Mouse (Mus musculus): Measurements from ENCODE around the gene Btbd8. TPM values are rescaled to one million over a fixed set of nuclear protein-coding genes. Genes with fewer than 3 reads are reported as not detected.

The Btbd8 gene
- 2.7 and 5.3 TPM in 2 replicates for polyA plus RNA-seq (2015; fragmentation: Nextera tagmentation; extraction: Ambion mirVana)

- ATAC-seq (ENCODE audit: low FRiP score, low TSS enrichment) = peak; percentile 97
- peaks cover 11% of the 10 kb centered on the region for H3K4me1 ChIP-seq (ENCODE audit: insufficient read depth, low read length)
- H3K27me3 ChIP-seq (ENCODE audit: insufficient read depth, low read length) = no peaks in the 10 kb centered on the region; the same call in 1 of the 2 replicates
- peak within 1 kb of the TSS; percentile 93 for H3K4me3 ChIP-seq (ENCODE audit: low read length)
- H3K9me3 ChIP-seq (ENCODE audit: low read length) = no peaks in the 10 kb centered on the region
- H3K9ac ChIP-seq (replicated peaks; ENCODE audit: low read length) = peak within 1 kb of the TSS; percentile 96
- no peaks in the 10 kb centered on the region for H3K36me3 ChIP-seq (ENCODE audit: insufficient read depth, low read length)
- H3K27ac ChIP-seq (ENCODE audit: low read length) = peak within 1 kb of the TSS; percentile 93
- peak within 1 kb of the TSS; percentile 77 for H3K4me2 ChIP-seq (replicated peaks; ENCODE audit: low read depth, low read length)
- under 1% methylated on average over 51 of the region's 51 CpGs for WGBS
These were observed at the start of gene Btbd8 for GRCm38 (mm10) chr5:107437464-107438281. Gene Btbd8 (plus strand): TSS chr5:107437997.

- Histone ChIP-seq H3K4me1 (ENCODE audit: insufficient read depth, low read length) (no peaks in the 10 kb centered on the region), H3K27me3 (ENCODE audit: insufficient read depth, low read length) (no peaks in the 10 kb centered on the region), H3K4me2 (replicated peaks; ENCODE audit: low read depth, low read length) (no peak overlapping the region), H3K9ac (replicated peaks; ENCODE audit: low read length) (no peak overlapping the region), H3K9me3 (ENCODE audit: low read length) (no peaks in the 10 kb centered on the region), H3K36me3 (ENCODE audit: insufficient read depth, low read length) (no peaks in the 10 kb centered on the region), H3K4me3 (ENCODE audit: low read length) (no peak overlapping the region), H3K27ac (ENCODE audit: low read length) (no peak overlapping the region)
- ATAC-seq (ENCODE audit: low FRiP score, low TSS enrichment) = no peak
- 88% methylated on average over 2 of the region's 2 CpGs for WGBS
These were observed 48.4 kb upstream of the Btbd8 start for GRCm38 (mm10) chr5:107389373-107389772.

GRCm38 (mm10) chr5:107394437-107394836, 43.4 kb upstream of the Btbd8 start:
- H3K36me3 ChIP-seq (ENCODE audit: insufficient read depth, low read length) = no peaks in the 10 kb centered on the region
- H3K27me3 ChIP-seq (ENCODE audit: insufficient read depth, low read length) = no peaks in the 10 kb centered on the region
- H3K4me2 ChIP-seq (replicated peaks; ENCODE audit: low read depth, low read length) = no peak overlapping the region
- no peaks in the 10 kb centered on the region for H3K4me1 ChIP-seq (ENCODE audit: insufficient read depth, low read length)
- ATAC-seq (ENCODE audit: low FRiP score, low TSS enrichment) = no peak
- no peak overlapping the region for H3K9ac ChIP-seq (replicated peaks; ENCODE audit: low read length)
- H3K27ac ChIP-seq (ENCODE audit: low read length) = no peak overlapping the region
- H3K9me3 ChIP-seq (ENCODE audit: low read length) = no peaks in the 10 kb centered on the region
- WGBS = 47% methylated on average over 2 of the region's 2 CpGs
- no peak overlapping the region for H3K4me3 ChIP-seq (ENCODE audit: low read length)

- peak within 1 kb of the TSS; percentile 65 for H3K9ac ChIP-seq (replicated peaks; ENCODE audit: low read length)
- 16% methylated on average over 5 of the region's 5 CpGs for WGBS
- no peaks in the 10 kb centered on the region for H3K9me3 ChIP-seq (ENCODE audit: low read length)
- ATAC-seq (ENCODE audit: low FRiP score, low TSS enrichment) = 0 out of 2 replicates have a peak, but pooled peaks have one; percentile 5
- peak within 1 kb of the TSS; percentile 56 for H3K4me3 ChIP-seq (ENCODE audit: low read length)
- no peak within 1 kb of the TSS for H3K27ac ChIP-seq (ENCODE audit: low read length)
- no peaks in the 10 kb centered on the region for H3K36me3 ChIP-seq (ENCODE audit: insufficient read depth, low read length)
- peaks cover 26% of the 10 kb centered on the region for H3K27me3 ChIP-seq (ENCODE audit: insufficient read depth, low read length)
- H3K4me2 ChIP-seq (replicated peaks; ENCODE audit: low read depth, low read length) = peak within 1 kb of the TSS; percentile 90
- H3K4me1 ChIP-seq (ENCODE audit: insufficient read depth, low read length) = peaks cover 8% of the 10 kb centered on the region; the same call in 1 of the 2 replicates
These were observed 35.4 kb upstream of the Btbd8 start, which contains the start of gene Ephx4 for GRCm38 (mm10) chr5:107402436-107402835. Gene Ephx4 (plus strand): TSS chr5:107402736.

GRCm38 (mm10) chr5:107403011-107403946, 34.5 kb upstream of the Btbd8 start:
- Histone ChIP-seq H3K4me2 (replicated peaks; ENCODE audit: low read depth, low read length) (peak overlapping the region; percentile 90), H3K27me3 (ENCODE audit: insufficient read depth, low read length) (peaks cover 26% of the 10 kb centered on the region), H3K4me3 (ENCODE audit: low read length) (peak overlapping the region; percentile 56), H3K36me3 (ENCODE audit: insufficient read depth, low read length) (no peaks in the 10 kb centered on the region), H3K4me1 (ENCODE audit: insufficient read depth, low read length) (peaks cover 8% of the 10 kb centered on the region; the same call in 1 of the 2 replicates), H3K27ac (ENCODE audit: low read length) (no peak overlapping the region), H3K9me3 (ENCODE audit: low read length) (no peaks in the 10 kb centered on the region), H3K9ac (replicated peaks; ENCODE audit: low read length) (peak overlapping the region; percentile 65)
- under 1% methylated on average over 80 of the region's 80 CpGs for WGBS
- ATAC-seq (ENCODE audit: low FRiP score, low TSS enrichment) = peak; percentile 86

GRCm38 (mm10) chr5:107403947-107404684, 33.7 kb upstream of the Btbd8 start:
- no peak for ATAC-seq (ENCODE audit: low FRiP score, low TSS enrichment)
- H3K9me3 ChIP-seq (ENCODE audit: low read length) = no peaks in the 10 kb centered on the region
- H3K4me2 ChIP-seq (replicated peaks; ENCODE audit: low read depth, low read length) = peak overlapping the region; percentile 90
- peaks cover 26% of the 10 kb centered on the region for H3K27me3 ChIP-seq (ENCODE audit: insufficient read depth, low read length)
- peak overlapping the region; percentile 56 for H3K4me3 ChIP-seq (ENCODE audit: low read length)
- peaks cover 8% of the 10 kb centered on the region; the same call in 1 of the 2 replicates for H3K4me1 ChIP-seq (ENCODE audit: insufficient read depth, low read length)
- no peak overlapping the region for H3K27ac ChIP-seq (ENCODE audit: low read length)
- WGBS = 23% methylated on average over 12 of the region's 12 CpGs
- H3K36me3 ChIP-seq (ENCODE audit: insufficient read depth, low read length) = no peaks in the 10 kb centered on the region
- H3K9ac ChIP-seq (replicated peaks; ENCODE audit: low read length) = peak overlapping the region; percentile 65

- Histone ChIP-seq H3K27ac (ENCODE audit: low read length) (no peak overlapping the region), H3K4me1 (ENCODE audit: insufficient read depth, low read length) (peaks cover 8% of the 10 kb centered on the region; the same call in 1 of the 2 replicates), H3K4me2 (replicated peaks; ENCODE audit: low read depth, low read length) (no peak overlapping the region), H3K9ac (replicated peaks; ENCODE audit: low read length) (no peak overlapping the region), H3K27me3 (ENCODE audit: insufficient read depth, low read length) (peaks cover 26% of the 10 kb centered on the region), H3K4me3 (ENCODE audit: low read length) (no peak overlapping the region), H3K9me3 (ENCODE audit: low read length) (no peaks in the 10 kb centered on the region), H3K36me3 (ENCODE audit: insufficient read depth, low read length) (no peaks in the 10 kb centered on the region)
- ATAC-seq (ENCODE audit: low FRiP score, low TSS enrichment) = no peak
- WGBS = 85% methylated on average over 4 of the region's 4 CpGs
These were observed 32.4 kb upstream of the Btbd8 start for GRCm38 (mm10) chr5:107405361-107405760.

GRCm38 (mm10) chr5:107410305-107410704, 27.5 kb upstream of the Btbd8 start:
- Histone ChIP-seq H3K4me1 (ENCODE audit: insufficient read depth, low read length) (no peaks in the 10 kb centered on the region), H3K9me3 (ENCODE audit: low read length) (no peaks in the 10 kb centered on the region), H3K27me3 (ENCODE audit: insufficient read depth, low read length) (peaks cover 3% of the 10 kb centered on the region; the same call in 1 of the 2 replicates), H3K36me3 (ENCODE audit: insufficient read depth, low read length) (no peaks in the 10 kb centered on the region), H3K4me2 (replicated peaks; ENCODE audit: low read depth, low read length) (no peak overlapping the region), H3K27ac (ENCODE audit: low read length) (no peak overlapping the region), H3K4me3 (ENCODE audit: low read length) (no peak overlapping the region), H3K9ac (replicated peaks; ENCODE audit: low read length) (no peak overlapping the region)
- ATAC-seq (ENCODE audit: low FRiP score, low TSS enrichment) = no peak
- 77% methylated on average over 1 of the region's 1 CpGs for WGBS

- no peak for ATAC-seq (ENCODE audit: low FRiP score, low TSS enrichment)
- WGBS = 39% methylated on average over 4 of the region's 4 CpGs
These were observed 26.5 kb upstream of the Btbd8 start for GRCm38 (mm10) chr5:107411326-107411725.

More at GRCm38 (mm10) chr5:107411326-107411725, 26.5 kb upstream of the Btbd8 start:
- no peak overlapping the region for H3K4me3 ChIP-seq (ENCODE audit: low read length)
- no peaks in the 10 kb centered on the region for H3K27me3 ChIP-seq (ENCODE audit: insufficient read depth, low read length)
- no peak overlapping the region for H3K4me2 ChIP-seq (replicated peaks; ENCODE audit: low read depth, low read length)
- H3K9me3 ChIP-seq (ENCODE audit: low read length) = no peaks in the 10 kb centered on the region
- H3K36me3 ChIP-seq (ENCODE audit: insufficient read depth, low read length) = no peaks in the 10 kb centered on the region
- H3K4me1 ChIP-seq (ENCODE audit: insufficient read depth, low read length) = no peaks in the 10 kb centered on the region
- H3K27ac ChIP-seq (ENCODE audit: low read length) = no peak overlapping the region
- H3K9ac ChIP-seq (replicated peaks; ENCODE audit: low read length) = no peak overlapping the region

All from kidney, embryonic 16.5 days (tissue).